Mouse (Mus musculus) embryonic facial prominence, embryonic 12.5 days (tissue): ENCODE data around the gene Mpv17. TPM values are rescaled to one million over a fixed set of nuclear protein-coding genes. Genes with fewer than 3 reads are reported as not detected.

Experiments used
- ATAC-seq: fragments of 200-750 bp; cut with Nextera tagmentation; 2 replicates; pipeline ENCODE4 v1.8.0; 2017; ENCODE audit not compliant: insufficient number of reproducible peaks, insufficient read depth, low FRiP score, low TSS enrichment
- H3K27ac ChIP-seq: fragments of 300-500 bp; sonication (generic); 2 replicates; pipeline ENCODE4 v1.5.1; 2016; ENCODE audit warnings: mild to moderate bottlenecking
- H3K27me3 ChIP-seq: fragments of 300-500 bp; sonication (generic); 2 replicates; pipeline ENCODE4 v1.6.1; 2016; ENCODE audit warnings: mild to moderate bottlenecking, moderate library complexity
- H3K36me3 ChIP-seq: fragments of 300-500 bp; sonication (generic); 2 replicates; pipeline ENCODE4 v1.6.1; 2016; ENCODE audit warnings: mild to moderate bottlenecking
- H3K4me1 ChIP-seq: fragments of 300-500 bp; sonication (generic); 2 replicates; pipeline ENCODE4 v1.6.1; 2016
- H3K4me2 ChIP-seq: fragments of 300-500 bp; sonication (generic); replicated peaks from 2 replicates; pipeline ENCODE4 v1.6.1; 2016; ENCODE audit warnings: mild to moderate bottlenecking, moderate library complexity
- H3K4me3 ChIP-seq: fragments of 300-500 bp; sonication (generic); 2 replicates; pipeline ENCODE4 v1.5.1; 2016; ENCODE audit warnings: mild to moderate bottlenecking
- H3K9ac ChIP-seq: fragments of 300-500 bp; sonication (generic); 2 replicates; pipeline ENCODE4 v1.6.1; 2016; ENCODE audit warnings: mild to moderate bottlenecking, moderate library complexity
- H3K9me3 ChIP-seq: fragments of 300-500 bp; sonication (generic); 2 replicates; pipeline ENCODE4 v1.6.1; 2016; ENCODE audit warnings: mild to moderate bottlenecking, moderate library complexity
- WGBS: fragments of 180-500 bp; shearing (Covaris S2); methylation state at CpG from one replicate; pipeline ENCODE4 v1.1.7; 2016; 5-methylcytosine and 5-hydroxymethylcytosine counted together
- polyA plus RNA-seq: library from polyadenylated mRNA; unstranded; fragments of >200 nt; fragmentation: Nextera tagmentation; extraction: Ambion mirVana; gene quantifications from 2 replicates; pipeline ENCODE4 v1.2.1, GENCODE M21; 2016

The Mpv17 gene
- polyA plus RNA-seq, 1 experiment from 2014 or later, result 64.8 TPM

GRCm38 (mm10) chr5:31196207-31196606, 42.2 kb upstream of the Mpv17 start:
- H3K4me2 ChIP-seq, result no peak overlapping the region
- no peak overlapping the region for H3K27ac ChIP-seq
- 94% methylated on average over 10 of the region's 10 CpGs for WGBS
- no peaks in the 10 kb centered on the region for H3K27me3 ChIP-seq
- peaks cover 4% of the 10 kb centered on the region; the same call in 1 of the 2 replicates for H3K9me3 ChIP-seq
- H3K4me3 ChIP-seq, result no peak overlapping the region
- H3K4me1 ChIP-seq, result peaks cover 26% of the 10 kb centered on the region
- H3K36me3 ChIP-seq, result peaks cover 62% of the 10 kb centered on the region
- ATAC-seq, result no peak
- no peak overlapping the region for H3K9ac ChIP-seq

DNA sequence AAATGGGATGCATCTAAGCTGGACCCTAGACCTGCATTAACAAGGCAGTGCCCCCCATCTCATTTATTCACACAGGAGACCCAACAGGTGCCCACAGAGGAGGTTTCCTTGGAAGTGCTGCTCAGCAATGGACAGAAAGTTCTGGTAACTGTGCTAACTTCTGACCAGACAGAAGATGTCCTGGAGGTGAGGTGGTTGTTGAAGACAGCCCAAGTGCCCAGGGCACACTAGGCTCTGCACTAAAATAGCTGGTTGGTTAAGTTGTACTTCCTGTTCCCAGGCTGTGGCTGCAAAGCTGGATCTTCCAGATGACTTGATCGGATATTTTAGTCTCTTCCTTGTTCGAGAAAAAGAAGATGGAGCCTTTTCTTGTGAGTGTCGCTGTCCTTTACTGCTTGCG, 41.6 kb upstream of the Mpv17 start:
- 91% methylated on average over 4 of the region's 4 CpGs for WGBS
- Histone ChIP-seq H3K9me3 (peaks cover 4% of the 10 kb centered on the region; the same call in 1 of the 2 replicates), H3K27ac (no peak overlapping the region), H3K4me1 (peaks cover 22% of the 10 kb centered on the region), H3K36me3 (peaks cover 66% of the 10 kb centered on the region), H3K4me2 (no peak overlapping the region), H3K9ac (no peak overlapping the region), H3K4me3 (no peak overlapping the region), H3K27me3 (no peaks in the 10 kb centered on the region)
- no peak for ATAC-seq

DNA sequence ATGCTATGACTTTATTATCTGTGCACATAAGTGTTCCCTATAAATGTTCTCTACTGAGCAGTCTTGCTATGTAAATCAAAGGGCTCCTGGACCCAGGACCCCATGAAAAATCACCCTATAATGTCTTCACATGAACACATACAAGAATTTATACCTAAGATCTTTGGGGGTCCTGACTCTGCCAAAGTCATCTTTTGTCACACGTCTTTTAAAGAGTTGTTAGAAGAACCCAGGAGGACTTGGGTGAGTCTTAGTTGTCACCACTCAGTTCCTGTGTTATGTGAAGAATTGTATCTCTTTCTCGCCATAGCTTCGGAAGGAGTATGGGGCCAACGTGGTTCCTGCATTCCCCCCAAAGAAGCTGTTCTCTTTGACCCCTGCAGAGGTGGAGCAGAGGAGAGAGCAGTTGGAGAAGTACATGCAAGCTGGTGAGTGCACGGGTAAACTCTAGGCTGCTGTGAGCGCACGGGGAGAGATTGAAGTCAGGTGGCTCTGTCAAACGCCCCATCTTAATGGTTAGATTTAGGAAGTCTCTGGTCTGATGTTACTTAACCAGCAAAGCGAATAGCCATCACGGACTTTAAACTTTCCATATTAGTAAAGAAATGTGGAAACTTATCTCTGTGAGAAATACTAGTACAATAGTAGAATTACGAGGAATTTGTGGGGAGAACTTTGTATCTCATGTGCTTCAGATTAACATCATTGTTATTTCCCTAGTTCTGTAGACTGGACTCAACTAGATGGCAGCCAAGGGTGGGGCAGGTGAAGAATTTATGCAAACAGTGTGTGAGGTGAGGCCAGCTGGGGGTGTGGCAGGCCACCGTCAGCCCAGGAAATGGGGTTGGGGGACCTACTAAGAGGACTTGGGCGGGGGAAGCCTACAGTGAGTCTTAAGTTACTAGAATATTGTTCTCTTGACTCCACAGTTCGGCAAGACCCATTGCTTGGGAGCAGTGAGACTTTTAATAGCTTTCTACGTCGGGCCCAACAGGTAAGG, 40.7 kb upstream of the Mpv17 start:
- peak overlapping the region; percentile 82; the same call in 1 of the 2 replicates for H3K4me3 ChIP-seq
- peaks cover 66% of the 10 kb centered on the region for H3K36me3 ChIP-seq
- WGBS, result 93% methylated on average over 16 of the region's 16 CpGs
- H3K9me3 ChIP-seq, result no peaks in the 10 kb centered on the region
- H3K9ac ChIP-seq, result no peak overlapping the region; the same call in 1 of the 2 replicates
- H3K27me3 ChIP-seq, result no peaks in the 10 kb centered on the region
- no peak overlapping the region for H3K27ac ChIP-seq
- peaks cover 18% of the 10 kb centered on the region for H3K4me1 ChIP-seq
- H3K4me2 ChIP-seq, result peak overlapping the region; percentile 91
- ATAC-seq, result no peak

DNA sequence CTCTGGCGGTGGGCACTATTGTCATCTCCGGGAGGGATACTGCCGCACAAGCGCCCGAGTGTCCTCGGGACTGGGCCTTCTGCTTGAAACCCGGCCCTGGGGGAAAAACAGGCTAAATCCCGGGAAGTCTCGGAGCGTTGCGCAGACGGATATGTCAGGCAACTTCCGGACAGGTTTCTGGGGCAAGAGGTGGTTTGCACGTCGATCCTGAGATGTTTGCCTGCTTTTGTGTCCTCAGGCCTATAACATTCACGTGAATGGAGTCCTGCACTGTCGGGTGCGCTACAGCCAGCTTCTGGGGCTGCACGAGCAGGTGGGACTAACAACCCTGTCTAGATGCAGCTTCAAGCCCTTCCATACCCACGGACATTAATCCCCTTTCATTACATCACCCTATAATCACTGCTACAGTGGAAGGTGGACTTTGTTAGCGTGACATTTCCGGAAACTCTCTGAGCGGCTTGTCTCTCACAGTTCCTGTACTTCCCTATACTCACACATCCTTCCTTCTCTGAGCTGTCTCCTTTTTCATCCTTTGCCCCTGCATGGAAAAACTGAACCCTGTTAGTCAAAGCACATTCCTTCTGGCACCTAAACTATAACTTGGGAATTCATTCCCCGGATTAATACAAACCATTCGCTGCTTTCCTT, 39.7 kb upstream of the Mpv17 start:
- peak overlapping the region; percentile 91 for H3K4me2 ChIP-seq
- no peaks in the 10 kb centered on the region for H3K9me3 ChIP-seq
- H3K27me3 ChIP-seq, result no peaks in the 10 kb centered on the region
- ATAC-seq, result no peak
- H3K36me3 ChIP-seq, result peaks cover 63% of the 10 kb centered on the region
- H3K4me3 ChIP-seq, result peak overlapping the region; percentile 82
- peak overlapping the region; percentile 83 for H3K9ac ChIP-seq
- WGBS, result 12% methylated on average over 25 of the region's 25 CpGs
- peaks cover 18% of the 10 kb centered on the region for H3K4me1 ChIP-seq
- H3K27ac ChIP-seq, result peak overlapping the region; percentile 86

- Histone ChIP-seq H3K9ac (peak within 1 kb of the TSS; percentile 83), H3K27ac (peak within 1 kb of the TSS; percentile 86), H3K36me3 (peaks cover 63% of the 10 kb centered on the region), H3K9me3 (no peaks in the 10 kb centered on the region), H3K4me3 (peak within 1 kb of the TSS; percentile 82), H3K4me2 (peak within 1 kb of the TSS; percentile 91), H3K4me1 (peaks cover 18% of the 10 kb centered on the region), H3K27me3 (no peaks in the 10 kb centered on the region)
- peak; percentile 96 for ATAC-seq
- under 1% methylated on average over 48 of the region's 48 CpGs for WGBS
Observed at GRCm38 (mm10) chr5:31192939-31193630, 39.0 kb upstream of the Mpv17 start, which contains the start of the genes Snx17 and Eif2b4. Gene Snx17, plus strand, starts transcription at chr5:31193227. Gene Eif2b4, minus strand, starts transcription at chr5:31193430.

DNA sequence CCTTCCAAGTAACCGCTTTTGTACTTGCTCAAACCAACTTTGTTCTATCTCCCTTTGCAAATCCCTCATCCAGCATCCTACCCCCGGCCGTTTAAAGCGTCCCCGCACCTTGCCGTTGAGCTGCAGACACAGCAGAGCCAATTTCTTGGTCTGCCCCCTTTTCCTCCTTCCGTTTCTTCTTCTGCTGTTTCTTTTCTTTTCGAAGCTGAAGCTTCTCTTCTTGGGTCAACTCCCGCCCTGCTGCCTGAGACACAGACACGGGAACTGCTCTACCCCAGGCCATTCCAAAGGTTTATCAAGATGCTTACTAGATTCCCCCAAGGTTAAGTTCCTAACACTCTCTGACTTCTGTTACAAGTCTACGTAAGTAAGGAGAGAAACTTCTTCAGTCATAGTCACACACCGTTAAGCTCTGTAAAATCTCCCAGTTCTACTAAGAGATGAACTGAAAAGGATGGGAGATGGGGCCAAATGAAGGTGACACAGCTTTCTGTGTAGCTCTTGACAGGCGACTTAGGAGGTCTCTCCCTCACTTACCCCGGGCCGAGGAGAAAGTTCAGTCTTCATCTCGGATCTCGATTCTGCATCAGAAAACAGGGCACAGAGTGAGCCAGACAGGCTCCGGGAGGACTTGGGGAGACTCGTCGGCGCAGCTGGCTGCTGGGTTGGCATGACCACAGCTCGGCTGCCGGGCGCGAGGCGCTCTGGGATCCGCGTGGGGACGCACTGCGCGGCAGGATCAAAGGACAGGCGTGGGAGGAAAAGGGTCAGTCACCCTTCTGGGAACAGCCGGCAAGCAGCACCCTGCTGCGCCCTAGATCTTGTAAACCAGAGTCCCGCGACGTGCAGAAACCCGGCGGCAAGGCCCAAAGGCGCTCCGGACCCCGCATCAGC, 38.2 kb upstream of the Mpv17 start:
- Histone ChIP-seq H3K27ac (peak overlapping the region; percentile 86), H3K4me1 (peaks cover 18% of the 10 kb centered on the region), H3K27me3 (no peaks in the 10 kb centered on the region), H3K9me3 (no peaks in the 10 kb centered on the region), H3K4me3 (peak overlapping the region; percentile 82), H3K36me3 (peaks cover 63% of the 10 kb centered on the region), H3K9ac (peak overlapping the region; percentile 83), H3K4me2 (peak overlapping the region; percentile 91)
- WGBS, result 13% methylated on average over 40 of the region's 42 CpGs
- ATAC-seq, result peak; percentile 11; the same call in 1 of the 2 replicates

- H3K27ac ChIP-seq, result no peak overlapping the region
- H3K36me3 ChIP-seq, result peaks cover 50% of the 10 kb centered on the region
- no peak for ATAC-seq
- H3K4me3 ChIP-seq, result no peak overlapping the region
- peaks cover 18% of the 10 kb centered on the region for H3K4me1 ChIP-seq
- no peaks in the 10 kb centered on the region for H3K9me3 ChIP-seq
- H3K9ac ChIP-seq, result no peak overlapping the region
- H3K4me2 ChIP-seq, result no peak overlapping the region
- H3K27me3 ChIP-seq, result no peaks in the 10 kb centered on the region
- 92% methylated on average over 9 of the region's 9 CpGs for WGBS
Observed at GRCm38 (mm10) chr5:31190201-31190600, 36.1 kb upstream of the Mpv17 start.

GRCm38 (mm10) chr5:31188223-31188840, 34.3 kb upstream of the Mpv17 start:
- Histone ChIP-seq H3K4me1 (peaks cover 9% of the 10 kb centered on the region), H3K27ac (no peak overlapping the region), H3K4me2 (no peak overlapping the region), H3K27me3 (no peaks in the 10 kb centered on the region), H3K36me3 (peaks cover 41% of the 10 kb centered on the region), H3K9me3 (no peaks in the 10 kb centered on the region), H3K4me3 (no peak overlapping the region), H3K9ac (no peak overlapping the region)
- 74% methylated on average over 4 of the region's 4 CpGs for WGBS
- ATAC-seq, result no peak

GRCm38 (mm10) chr5:31183678-31184077, 29.6 kb upstream of the Mpv17 start:
- Histone ChIP-seq H3K4me2 (no peak overlapping the region), H3K4me3 (no peak overlapping the region), H3K27ac (no peak overlapping the region), H3K4me1 (0 out of 2 replicates have a peak, but pooled peaks cover 5% of the 10 kb centered on the region), H3K36me3 (peaks cover 21% of the 10 kb centered on the region), H3K27me3 (no peaks in the 10 kb centered on the region), H3K9me3 (no peaks in the 10 kb centered on the region), H3K9ac (no peak overlapping the region)
- 63% methylated on average over 4 of the region's 4 CpGs for WGBS
- ATAC-seq, result no peak

- no peaks in the 10 kb centered on the region for H3K27me3 ChIP-seq
- 91% methylated on average over 9 of the region's 9 CpGs for WGBS
- no peak overlapping the region for H3K27ac ChIP-seq
- no peaks in the 10 kb centered on the region for H3K36me3 ChIP-seq
- H3K9me3 ChIP-seq, result no peaks in the 10 kb centered on the region
- H3K4me3 ChIP-seq, result 0 out of 2 replicates have a peak overlapping the region, but pooled peaks have one; percentile 84
- no peak overlapping the region for H3K9ac ChIP-seq
- peaks cover 10% of the 10 kb centered on the region; the same call in 1 of the 2 replicates for H3K4me1 ChIP-seq
- no peak for ATAC-seq
- no peak overlapping the region for H3K4me2 ChIP-seq
Observed at GRCm38 (mm10) chr5:31181183-31181770, 27.2 kb upstream of the Mpv17 start.
